Mouse (Mus musculus): ENCODE measurements around the gene Limd1.
A peak's percentile ranks its signal among the peaks of the same experiment; 100 is the strongest.

The Limd1 gene

GRCm38 (mm10) chr9:123480253-123480921 lies 1.9 kb downstream of the Limd1 start:
- ATAC-seq (ENCODE audit: insufficient number of reproducible peaks, low FRiP score, low TSS enrichment), result no peak

GRCm38 (mm10) chr9:123481136-123481535 lies 2.6 kb downstream of the Limd1 start:
- ATAC-seq (ENCODE audit: insufficient number of reproducible peaks, low FRiP score, low TSS enrichment), result no peak

GRCm38 (mm10) chr9:123483598-123483997 lies 5.1 kb downstream of the Limd1 start:
- no peak for ATAC-seq (ENCODE audit: insufficient number of reproducible peaks, low FRiP score, low TSS enrichment)

GRCm38 (mm10) chr9:123484830-123485229 lies 6.3 kb downstream of the Limd1 start:
- ATAC-seq (ENCODE audit: insufficient number of reproducible peaks, low FRiP score, low TSS enrichment), result no peak

GRCm38 (mm10) chr9:123485561-123485960 lies 7.1 kb downstream of the Limd1 start:
- no peak for ATAC-seq (ENCODE audit: insufficient number of reproducible peaks, low FRiP score, low TSS enrichment)

- ATAC-seq (ENCODE audit: insufficient number of reproducible peaks, low FRiP score, low TSS enrichment), result no peak
Observed at GRCm38 (mm10) chr9:123486635-123487034, 8.1 kb downstream of the Limd1 start.

- ATAC-seq (ENCODE audit: insufficient number of reproducible peaks, low FRiP score, low TSS enrichment), result no peak
Observed at GRCm38 (mm10) chr9:123489073-123489472, 10.6 kb downstream of the Limd1 start.

- ATAC-seq (ENCODE audit: insufficient number of reproducible peaks, low FRiP score, low TSS enrichment), result no peak
Observed at GRCm38 (mm10) chr9:123489727-123490343, 11.3 kb downstream of the Limd1 start.

GRCm38 (mm10) chr9:123490930-123491329 lies 12.4 kb downstream of the Limd1 start:
- ATAC-seq (ENCODE audit: insufficient number of reproducible peaks, low FRiP score, low TSS enrichment), result no peak

- ATAC-seq (ENCODE audit: insufficient number of reproducible peaks, low FRiP score, low TSS enrichment), result no peak
Observed at GRCm38 (mm10) chr9:123491917-123492585, 13.5 kb downstream of the Limd1 start.

GRCm38 (mm10) chr9:123496665-123497064 lies 18.2 kb downstream of the Limd1 start:
- ATAC-seq (ENCODE audit: insufficient number of reproducible peaks, low FRiP score, low TSS enrichment), result no peak

- no peak for ATAC-seq (ENCODE audit: insufficient number of reproducible peaks, low FRiP score, low TSS enrichment)
Observed at GRCm38 (mm10) chr9:123497906-123498305, 19.4 kb downstream of the Limd1 start.

- no peak for ATAC-seq (ENCODE audit: insufficient number of reproducible peaks, low FRiP score, low TSS enrichment)
Observed at GRCm38 (mm10) chr9:123500480-123500879, 22.0 kb downstream of the Limd1 start.

GRCm38 (mm10) chr9:123503171-123503834 lies 24.8 kb downstream of the Limd1 start:
- no peak for ATAC-seq (ENCODE audit: insufficient number of reproducible peaks, low FRiP score, low TSS enrichment)

GRCm38 (mm10) chr9:123504325-123504724 lies 25.8 kb downstream of the Limd1 start:
- peak; percentile 84 for ATAC-seq (ENCODE audit: insufficient number of reproducible peaks, low FRiP score, low TSS enrichment)

- no peak for ATAC-seq (ENCODE audit: insufficient number of reproducible peaks, low FRiP score, low TSS enrichment)
Observed at GRCm38 (mm10) chr9:123505598-123505997, 27.1 kb downstream of the Limd1 start.

- no peak for ATAC-seq (ENCODE audit: insufficient number of reproducible peaks, low FRiP score, low TSS enrichment)
Observed at GRCm38 (mm10) chr9:123506270-123507146, 28.0 kb downstream of the Limd1 start.

GRCm38 (mm10) chr9:123507380-123507779 lies 28.9 kb downstream of the Limd1 start:
- no peak for ATAC-seq (ENCODE audit: insufficient number of reproducible peaks, low FRiP score, low TSS enrichment)

- ATAC-seq (ENCODE audit: insufficient number of reproducible peaks, low FRiP score, low TSS enrichment), result no peak
Observed at GRCm38 (mm10) chr9:123508986-123509385, 30.5 kb downstream of the Limd1 start.

All from cerebellum, adult (tissue).